Mouse (Mus musculus) kidney, postnatal 0 days (tissue): ENCODE measurements around the gene Snx18. TPM values are rescaled to one million over a fixed set of nuclear protein-coding genes. Genes with fewer than 3 reads are reported as not detected.
A peak's percentile ranks its signal among the peaks of the same experiment; 100 is the strongest.

ENCODE experiments used
- ATAC-seq: fragments of 200-750 bp; cut with Nextera tagmentation; replicated peaks from 2 replicates; pipeline ENCODE4 v1.8.0; 2017; ENCODE audit warnings: low read depth, moderate number of reproducible peaks, moderate TSS enrichment, moderate library complexity; ENCODE audit not compliant: low FRiP score
- DNase-seq: peaks from one replicate; pipeline ENCODE4 v3.0.0-alpha.2; 2016; ENCODE audit warnings: low spot score
- H3K27ac ChIP-seq: fragments of 300-500 bp; sonication (generic); 2 replicates; pipeline ENCODE4 v1.5.1; 2014; ENCODE audit warnings: mild to moderate bottlenecking
- H3K27me3 ChIP-seq: fragments of 300-500 bp; sonication (generic); 2 replicates; pipeline ENCODE4 v1.6.1; 2014; ENCODE audit warnings: low read length, mixed read lengths; ENCODE audit not compliant: insufficient read depth
- H3K36me3 ChIP-seq: fragments of 300-500 bp; sonication (generic); 2 replicates; pipeline ENCODE4 v1.6.1; 2014; ENCODE audit warnings: low read length, mixed read lengths; ENCODE audit not compliant: insufficient read depth
- H3K4me1 ChIP-seq: fragments of 300-500 bp; sonication (generic); replicated peaks from 2 replicates; pipeline ENCODE4 v1.6.1; 2014; ENCODE audit warnings: antibody characterized with exemption, low read length, mixed read lengths; ENCODE audit not compliant: insufficient read depth
- H3K4me2 ChIP-seq: fragments of 300-500 bp; sonication (generic); 2 replicates; pipeline ENCODE4 v1.6.1; 2014; ENCODE audit warnings: mild to moderate bottlenecking, low read length, moderate library complexity, mixed read lengths
- H3K4me3 ChIP-seq: fragments of 300-500 bp; sonication (generic); replicated peaks from 2 replicates; pipeline ENCODE4 v1.5.1; 2014; ENCODE audit warnings: low read depth, low read length
- H3K9ac ChIP-seq: fragments of 300-500 bp; sonication (generic); 2 replicates; pipeline ENCODE4 v1.6.1; 2014; ENCODE audit warnings: low read depth, low read length
- H3K9me3 ChIP-seq: fragments of 300-500 bp; sonication (generic); replicated peaks from 2 replicates; pipeline ENCODE4 v1.6.1; 2016; ENCODE audit warnings: low read length, inconsistent platforms, mixed read lengths
- CTCF ChIP-seq: IDR thresholded peaks from 2 replicates; pipeline ENCODE4 v1.5.1; 2016; ENCODE audit warnings: antibody characterized with exemption, low read depth, mild to moderate bottlenecking, moderate library complexity
- WGBS: fragments of 180-500 bp; shearing (Covaris S2); extraction: QIAGEN DNeasy Blood & Tissue Kit; methylation state at CpG from one replicate; pipeline ENCODE4 v1.1.7; 2014; 5-methylcytosine and 5-hydroxymethylcytosine counted together
- polyA plus RNA-seq: library from polyadenylated mRNA; unstranded; fragments of >200 nt; fragmentation: Nextera tagmentation; extraction: Ambion mirVana; gene quantifications from 2 replicates; pipeline ENCODE4 v1.2.1, GENCODE M21; 2015

Gene Snx18
- polyA plus RNA-seq, 1 experiment from 2014 or later: 34.8 TPM

- H3K36me3 ChIP-seq: no peaks in the 10 kb centered on the region
- H3K9ac ChIP-seq: peak overlapping the region; percentile 15
- H3K27me3 ChIP-seq: no peaks in the 10 kb centered on the region
- no peak for ATAC-seq
- no peak for TF ChIP-seq CTCF
- H3K4me1 ChIP-seq: peaks cover 44% of the 10 kb centered on the region
- H3K4me2 ChIP-seq: peak overlapping the region; percentile 83
- H3K9me3 ChIP-seq: no peaks in the 10 kb centered on the region
- H3K27ac ChIP-seq: no peak overlapping the region
- WGBS: 40% methylated on average over 24 of the region's 24 CpGs
- peak overlapping the region; percentile 68 for H3K4me3 ChIP-seq
- DNase-seq: no peak
Observed at GRCm38 (mm10) chr13:113612141-113612950, 6.0 kb downstream of the Snx18 start.

GRCm38 (mm10) chr13:113610732-113611500 is 7.4 kb downstream of the Snx18 start:
- peaks cover 46% of the 10 kb centered on the region for H3K4me1 ChIP-seq
- H3K36me3 ChIP-seq: no peaks in the 10 kb centered on the region
- 80% methylated on average over 13 of the region's 13 CpGs for WGBS
- ATAC-seq: no peak
- TF ChIP-seq CTCF: no peak
- H3K27me3 ChIP-seq: no peaks in the 10 kb centered on the region
- H3K9me3 ChIP-seq: no peaks in the 10 kb centered on the region
- no peak overlapping the region for H3K27ac ChIP-seq
- no peak overlapping the region for H3K9ac ChIP-seq
- H3K4me3 ChIP-seq: no peak overlapping the region
- 0 out of 2 replicates have a peak overlapping the region, but pooled peaks have one; percentile 83 for H3K4me2 ChIP-seq
- no peak for DNase-seq

- ATAC-seq (no peak), DNase-seq (no peak)
- TF ChIP-seq CTCF: no peak
- Histone ChIP-seq H3K4me3 (no peak overlapping the region), H3K9me3 (no peaks in the 10 kb centered on the region), H3K27ac (no peak overlapping the region), H3K27me3 (no peaks in the 10 kb centered on the region), H3K4me1 (peaks cover 45% of the 10 kb centered on the region), H3K36me3 (no peaks in the 10 kb centered on the region), H3K4me2 (no peak overlapping the region), H3K9ac (no peak overlapping the region)
- 63% methylated on average over 3 of the region's 3 CpGs for WGBS
Observed at GRCm38 (mm10) chr13:113609429-113609828, 8.9 kb downstream of the Snx18 start.

- DNase-seq (no peak), ATAC-seq (no peak)
- no peak for TF ChIP-seq CTCF
- WGBS: 65% methylated on average over 4 of the region's 4 CpGs
- Histone ChIP-seq H3K27me3 (no peaks in the 10 kb centered on the region), H3K27ac (no peak overlapping the region), H3K4me2 (no peak overlapping the region), H3K4me3 (no peak overlapping the region), H3K9ac (no peak overlapping the region), H3K36me3 (no peaks in the 10 kb centered on the region), H3K9me3 (no peaks in the 10 kb centered on the region), H3K4me1 (peaks cover 43% of the 10 kb centered on the region)
Observed at GRCm38 (mm10) chr13:113607821-113608220, 10.5 kb downstream of the Snx18 start.

GRCm38 (mm10) chr13:113607371-113607770 is 11.0 kb downstream of the Snx18 start:
- no peak for TF ChIP-seq CTCF
- no peak for DNase-seq
- no peak for ATAC-seq
- Histone ChIP-seq H3K9ac (no peak overlapping the region), H3K4me2 (no peak overlapping the region), H3K36me3 (no peaks in the 10 kb centered on the region), H3K4me1 (peaks cover 43% of the 10 kb centered on the region), H3K9me3 (no peaks in the 10 kb centered on the region), H3K4me3 (no peak overlapping the region), H3K27ac (no peak overlapping the region), H3K27me3 (no peaks in the 10 kb centered on the region)
- 85% methylated on average over 7 of the region's 7 CpGs for WGBS

GRCm38 (mm10) chr13:113606741-113607358 is 11.5 kb downstream of the Snx18 start:
- Histone ChIP-seq H3K4me1 (peaks cover 43% of the 10 kb centered on the region), H3K27me3 (no peaks in the 10 kb centered on the region), H3K4me3 (no peak overlapping the region), H3K36me3 (no peaks in the 10 kb centered on the region), H3K27ac (no peak overlapping the region), H3K9me3 (no peaks in the 10 kb centered on the region), H3K9ac (no peak overlapping the region), H3K4me2 (no peak overlapping the region)
- TF ChIP-seq CTCF: no peak
- DNase-seq (no peak), ATAC-seq (no peak)
- WGBS: 82% methylated on average over 18 of the region's 18 CpGs
